In genomic region chr1:170728524-170728923, GRCm38 (mm10) we compare ENCODE assay signal across 13 mouse cellular contexts.
DNase-seq lines count a peak whose midpoint lies in the region; ATAC-seq and TF ChIP-seq lines count a peak whose summit lies in the region.
"Had no signal": no experiment of that assay in that cellular context is flagged by ENCODE, and none has a peak within 500 bp of the region (broad histone marks: within the 10 kb centered on the region; RNA-seq: fewer than 3 reads in every experiment).

No protein-coding gene starts in this region.

- 0 out of 2 replicates have a peak overlapping the region, but pooled peaks have one; percentile 18 for H3K27ac ChIP-seq in lung, embryonic 14.5 days (ENCODE audit: low read depth)
- H3K27ac ChIP-seq in lung, postnatal 0 days (ENCODE audit: low read length) = no peak overlapping the region
- H3K27ac ChIP-seq in limb, embryonic 14.5 days (replicated peaks; ENCODE audit: low read depth, low read length) = peak overlapping the region; percentile 39; the same call in 1 of the 2 replicates
- H3K27ac ChIP-seq in liver, embryonic 12.5 days = no peak overlapping the region
- H3K27ac ChIP-seq: heart, embryonic 15.5 days; limb, embryonic 12.5 days; lung, embryonic 15.5 days; neural tube, embryonic 15.5 days had no signal

- no peak for TF ChIP-seq EP300 in lung, postnatal 0 days (IDR thresholded peaks at IDR 0.05)

- H3K27me3 ChIP-seq in lung, embryonic 14.5 days (ENCODE audit: insufficient read depth, low read length) = no peaks in the 10 kb centered on the region
- no peaks in the 10 kb centered on the region for H3K27me3 ChIP-seq in lung, postnatal 0 days (replicated peaks; ENCODE audit: insufficient read depth, low read length)
- no peaks in the 10 kb centered on the region for H3K27me3 ChIP-seq in limb, embryonic 14.5 days (ENCODE audit: control insufficient read depth, insufficient read depth, low read length)
- H3K27me3 ChIP-seq in liver, embryonic 12.5 days (replicated peaks) = no peaks in the 10 kb centered on the region
- H3K27me3 ChIP-seq: heart, embryonic 15.5 days; limb, embryonic 12.5 days; lung, embryonic 15.5 days; neural tube, embryonic 15.5 days had no signal

- ATAC-seq in cerebellum, adult (ENCODE audit: insufficient number of reproducible peaks, low FRiP score, low TSS enrichment) = peak; percentile 61; the same call in 1 of the 2 replicates
- no peak for ATAC-seq in lung, embryonic 14.5 days (ENCODE audit: insufficient read depth)
- no peak for ATAC-seq in lung, postnatal 0 days
- no peak for ATAC-seq in limb, embryonic 14.5 days (ENCODE audit: low FRiP score, low read depth)
- no peak for ATAC-seq in liver, embryonic 12.5 days
- ATAC-seq: hindbrain, embryonic 16.5 days had no signal

- WGBS in lung, embryonic 14.5 days = 73% methylated on average over 6 of the region's 6 CpGs
- WGBS in lung, postnatal 0 days = 74% methylated on average over 6 of the region's 6 CpGs
- 60% methylated on average over 6 of the region's 6 CpGs for WGBS in limb, embryonic 14.5 days
- 63% methylated on average over 6 of the region's 6 CpGs for WGBS in liver, embryonic 12.5 days (ENCODE audit: insufficient replicate concordance)

- H3K4me2 ChIP-seq in lung, embryonic 14.5 days = no peak overlapping the region
- no peak overlapping the region for H3K4me2 ChIP-seq in lung, postnatal 0 days (replicated peaks; ENCODE audit: low read depth, low read length)
- no peak overlapping the region for H3K4me2 ChIP-seq in limb, embryonic 14.5 days (replicated peaks; ENCODE audit: low read depth, low read length, severe bottlenecking)
- no peak overlapping the region for H3K4me2 ChIP-seq in liver, embryonic 12.5 days
- H3K4me2 ChIP-seq: heart, embryonic 15.5 days; limb, embryonic 12.5 days; lung, embryonic 15.5 days; neural tube, embryonic 15.5 days had no signal

- no peak for TF ChIP-seq POLR2A in limb, embryonic 14.5 days (IDR thresholded peaks at IDR 0.05; ENCODE audit: borderline replicate concordance, extremely low read depth, insufficient read depth, insufficient read length)

- H3K9ac ChIP-seq in lung, embryonic 14.5 days = no peak overlapping the region
- H3K9ac ChIP-seq in lung, postnatal 0 days (replicated peaks; ENCODE audit: low read depth) = no peak overlapping the region
- no peak overlapping the region for H3K9ac ChIP-seq in limb, embryonic 14.5 days (ENCODE audit: low read depth, low read length, severe bottlenecking)
- no peak overlapping the region for H3K9ac ChIP-seq in liver, embryonic 12.5 days
- H3K9ac ChIP-seq: heart, embryonic 15.5 days; limb, embryonic 12.5 days; lung, embryonic 15.5 days; neural tube, embryonic 15.5 days had no signal

- H3K4me3 ChIP-seq in lung, embryonic 14.5 days (ENCODE audit: low read depth, low read length) = no peak overlapping the region
- H3K4me3 ChIP-seq in lung, postnatal 0 days (ENCODE audit: low read depth, low read length) = no peak overlapping the region
- H3K4me3 ChIP-seq in limb, embryonic 14.5 days (replicated peaks; ENCODE audit: low read length) = no peak overlapping the region
- H3K4me3 ChIP-seq in liver, embryonic 12.5 days = no peak overlapping the region
- H3K4me3 ChIP-seq: heart, embryonic 15.5 days; limb, embryonic 12.5 days; lung, embryonic 15.5 days; neural tube, embryonic 15.5 days had no signal

- DNase-seq in cerebellum, postnatal 4 days (ENCODE audit: low spot score in 2 of 2) = no peak
- DNase-seq in kidney, postnatal 36 days = peak; percentile 12 to 15
- DNase-seq in kidney, adult 8-10 months = no peak
- DNase-seq in lung, embryonic 14.5 days = no peak
- no peak for DNase-seq in lung, postnatal 0 days (ENCODE audit: low spot score)
- DNase-seq in limb, embryonic 14.5 days (ENCODE audit: low spot score) = no peak

- no peak for TF ChIP-seq CTCF in lung, embryonic 14.5 days (IDR thresholded peaks at IDR 0.05; ENCODE audit: low read depth)
- TF ChIP-seq CTCF in lung, postnatal 0 days (IDR thresholded peaks at IDR 0.05) = no peak

- H3K9me3 ChIP-seq in lung, embryonic 14.5 days (ENCODE audit: low read depth, low read length) = no peaks in the 10 kb centered on the region
- H3K9me3 ChIP-seq in lung, postnatal 0 days (ENCODE audit: low read length) = no peaks in the 10 kb centered on the region
- H3K9me3 ChIP-seq in limb, embryonic 14.5 days (ENCODE audit: control insufficient read depth, low read length) = no peaks in the 10 kb centered on the region
- H3K9me3 ChIP-seq in liver, embryonic 12.5 days (replicated peaks) = no peaks in the 10 kb centered on the region
- H3K9me3 ChIP-seq: heart, embryonic 15.5 days; limb, embryonic 12.5 days; lung, embryonic 15.5 days; neural tube, embryonic 15.5 days had no signal

- 0 out of 2 replicates have a peak, but pooled peaks cover 3% of the 10 kb centered on the region for H3K4me1 ChIP-seq in lung, embryonic 14.5 days (ENCODE audit: insufficient read depth)
- no peaks in the 10 kb centered on the region for H3K4me1 ChIP-seq in lung, postnatal 0 days (ENCODE audit: insufficient read depth, low read depth, low read length)
- H3K4me1 ChIP-seq in limb, embryonic 14.5 days (ENCODE audit: control insufficient read depth, insufficient read depth, low read length) = peaks cover 9% of the 10 kb centered on the region
- H3K4me1 ChIP-seq in liver, embryonic 12.5 days = 0 out of 2 replicates have a peak, but pooled peaks cover 9% of the 10 kb centered on the region
- H3K4me1 ChIP-seq: heart, embryonic 15.5 days; lung, embryonic 15.5 days; neural tube, embryonic 15.5 days had no signal

- no peaks in the 10 kb centered on the region for H3K36me3 ChIP-seq in lung, embryonic 14.5 days (ENCODE audit: insufficient read depth)
- no peaks in the 10 kb centered on the region for H3K36me3 ChIP-seq in lung, postnatal 0 days (ENCODE audit: insufficient read depth, low read length)
- no peaks in the 10 kb centered on the region for H3K36me3 ChIP-seq in limb, embryonic 14.5 days (ENCODE audit: control insufficient read depth, insufficient read depth, low read length)
- H3K36me3 ChIP-seq in liver, embryonic 12.5 days = 0 out of 2 replicates have a peak, but pooled peaks cover 6% of the 10 kb centered on the region
- H3K36me3 ChIP-seq: heart, embryonic 15.5 days; limb, embryonic 12.5 days; lung, embryonic 15.5 days; neural tube, embryonic 15.5 days had no signal

Comparison
In these comparisons a context has a peak if more than half of its experiments do, and no peak if none do; other contexts are left out.
1. DNase-seq: peak in kidney, postnatal 36 days (2 of 2); none in cerebellum, postnatal 4 days (0 of 2), kidney, adult 8-10 months (0 of 2), lung, embryonic 14.5 days (single experiment), lung, postnatal 0 days (single experiment) and limb, embryonic 14.5 days (single experiment).
2. H3K27ac ChIP-seq: peak in lung, embryonic 14.5 days (single experiment) and limb, embryonic 14.5 days (single experiment); none in lung, postnatal 0 days (single experiment) and liver, embryonic 12.5 days (single experiment).